Mouse (Mus musculus) heart, embryonic 10.5 days (tissue): ENCODE results near the gene Slc26a1. TPM values are rescaled to one million over a fixed set of nuclear protein-coding genes. Genes with fewer than 3 reads are reported as not detected.

ENCODE experiments used
- DNase-seq: peaks from one replicate; pipeline ENCODE4 v3.0.0-alpha.2; 2017; ENCODE audit warnings: low spot score
- H3K27ac ChIP-seq: fragments of 300-500 bp; sonication (generic); 2 replicates; pipeline ENCODE4 v1.5.1; 2016; ENCODE audit warnings: mild to moderate bottlenecking
- H3K27me3 ChIP-seq: fragments of 300-500 bp; sonication (generic); 2 replicates; pipeline ENCODE4 v1.6.1; 2016; ENCODE audit warnings: mild to moderate bottlenecking; ENCODE audit not compliant: poor library complexity, insufficient read depth, severe bottlenecking
- H3K36me3 ChIP-seq: fragments of 300-500 bp; sonication (generic); 2 replicates; pipeline ENCODE4 v1.6.1; 2016; ENCODE audit warnings: mild to moderate bottlenecking, moderate library complexity
- H3K4me1 ChIP-seq: fragments of 300-500 bp; sonication (generic); 2 replicates; pipeline ENCODE4 v1.6.1; 2016; ENCODE audit warnings: mild to moderate bottlenecking
- H3K4me3 ChIP-seq: fragments of 300-500 bp; sonication (generic); 2 replicates; pipeline ENCODE4 v1.5.1; 2016; ENCODE audit warnings: mild to moderate bottlenecking, moderate library complexity
- H3K9me3 ChIP-seq: fragments of 300-500 bp; sonication (generic); 2 replicates; pipeline ENCODE4 v1.6.1; 2016; ENCODE audit warnings: mild to moderate bottlenecking, moderate library complexity
- WGBS: fragments of 180-500 bp; shearing (Covaris S2); methylation state at CpG from one replicate; pipeline ENCODE4 v1.1.7; 2016; 5-methylcytosine and 5-hydroxymethylcytosine counted together
- polyA plus RNA-seq: library from polyadenylated mRNA; unstranded; fragments of >200 nt; fragmentation: Nextera tagmentation; extraction: Ambion mirVana; gene quantifications from 2 replicates; pipeline ENCODE4 v1.2.1, GENCODE M21; 2016

The Slc26a1 gene
- 0.58 and 0.85 TPM in 2 replicates for polyA plus RNA-seq

GRCm38 (mm10) chr5:108675251-108675816 is at the start of gene Slc26a1:
Gene Slc26a1, minus strand, starts transcription at chr5:108675569.
- DNase-seq = no peak
- Histone ChIP-seq H3K27me3 (no peaks in the 10 kb centered on the region), H3K27ac (peak within 1 kb of the TSS; percentile 88; the same call in 1 of the 2 replicates), H3K4me3 (no peak within 1 kb of the TSS), H3K4me1 (peaks cover 25% of the 10 kb centered on the region), H3K9me3 (no peaks in the 10 kb centered on the region), H3K36me3 (peaks cover 28% of the 10 kb centered on the region)
- 78% methylated on average over 9 of the region's 9 CpGs for WGBS

- no peaks in the 10 kb centered on the region for H3K36me3 ChIP-seq
- no peaks in the 10 kb centered on the region for H3K27me3 ChIP-seq
- no peak for DNase-seq
- no peak overlapping the region for H3K4me3 ChIP-seq
- no peaks in the 10 kb centered on the region for H3K9me3 ChIP-seq
- H3K27ac ChIP-seq = no peak overlapping the region
- 42% methylated on average over 2 of the region's 2 CpGs for WGBS
- peaks cover 9% of the 10 kb centered on the region; the same call in 1 of the 2 replicates for H3K4me1 ChIP-seq
Measured at GRCm38 (mm10) chr5:108724006-108724405, 48.6 kb upstream of the Slc26a1 start.

- H3K36me3 ChIP-seq = no peaks in the 10 kb centered on the region
- H3K9me3 ChIP-seq = no peaks in the 10 kb centered on the region
- WGBS = 48% methylated on average over 7 of the region's 7 CpGs
- no peak for DNase-seq
- no peak overlapping the region for H3K4me3 ChIP-seq
- H3K4me1 ChIP-seq = peaks cover 24% of the 10 kb centered on the region
- no peak overlapping the region for H3K27ac ChIP-seq
- no peaks in the 10 kb centered on the region for H3K27me3 ChIP-seq
Measured at GRCm38 (mm10) chr5:108719761-108720160, 44.4 kb upstream of the Slc26a1 start.

- DNase-seq = no peak
- Histone ChIP-seq H3K36me3 (no peaks in the 10 kb centered on the region), H3K4me1 (peaks cover 33% of the 10 kb centered on the region), H3K27me3 (no peaks in the 10 kb centered on the region), H3K9me3 (no peaks in the 10 kb centered on the region), H3K27ac (peak overlapping the region; percentile 12), H3K4me3 (no peak overlapping the region)
- WGBS = 39% methylated on average over 4 of the region's 4 CpGs
Measured at GRCm38 (mm10) chr5:108718051-108718450, 42.7 kb upstream of the Slc26a1 start.

GRCm38 (mm10) chr5:108715974-108716373 is 40.6 kb upstream of the Slc26a1 start:
- no peak for DNase-seq
- Histone ChIP-seq H3K4me3 (no peak overlapping the region), H3K9me3 (no peaks in the 10 kb centered on the region), H3K36me3 (no peaks in the 10 kb centered on the region), H3K27me3 (no peaks in the 10 kb centered on the region), H3K4me1 (peaks cover 33% of the 10 kb centered on the region), H3K27ac (no peak overlapping the region)
- 79% methylated on average over 1 of the region's 1 CpGs for WGBS

- Histone ChIP-seq H3K4me1 (peaks cover 29% of the 10 kb centered on the region), H3K4me3 (no peak overlapping the region), H3K27ac (peak overlapping the region; percentile 52; the same call in 1 of the 2 replicates), H3K9me3 (no peaks in the 10 kb centered on the region), H3K36me3 (no peaks in the 10 kb centered on the region), H3K27me3 (no peaks in the 10 kb centered on the region)
- 54% methylated on average over 6 of the region's 6 CpGs for WGBS
- DNase-seq = no peak
Measured at GRCm38 (mm10) chr5:108714149-108714548, 38.8 kb upstream of the Slc26a1 start.

GRCm38 (mm10) chr5:108713691-108714090 is 38.3 kb upstream of the Slc26a1 start:
- Histone ChIP-seq H3K4me3 (no peak overlapping the region), H3K36me3 (no peaks in the 10 kb centered on the region), H3K9me3 (no peaks in the 10 kb centered on the region), H3K27ac (peak overlapping the region; percentile 52; the same call in 1 of the 2 replicates), H3K4me1 (peaks cover 29% of the 10 kb centered on the region), H3K27me3 (no peaks in the 10 kb centered on the region)
- no peak for DNase-seq

GRCm38 (mm10) chr5:108713096-108713495 is 37.7 kb upstream of the Slc26a1 start:
- H3K36me3 ChIP-seq = 0 out of 2 replicates have a peak, but pooled peaks cover 5% of the 10 kb centered on the region
- no peak overlapping the region for H3K27ac ChIP-seq
- DNase-seq = no peak
- H3K4me1 ChIP-seq = peaks cover 27% of the 10 kb centered on the region
- H3K4me3 ChIP-seq = no peak overlapping the region
- H3K27me3 ChIP-seq = no peaks in the 10 kb centered on the region
- H3K9me3 ChIP-seq = no peaks in the 10 kb centered on the region
- 81% methylated on average over 2 of the region's 2 CpGs for WGBS

GRCm38 (mm10) chr5:108711968-108712367 is 36.6 kb upstream of the Slc26a1 start:
- WGBS = 76% methylated on average over 6 of the region's 6 CpGs
- no peak for DNase-seq

GRCm38 (mm10) chr5:108708981-108709731 is 33.8 kb upstream of the Slc26a1 start:
- Histone ChIP-seq H3K4me1 (peaks cover 24% of the 10 kb centered on the region), H3K4me3 (no peak overlapping the region), H3K27me3 (no peaks in the 10 kb centered on the region), H3K27ac (peak overlapping the region; percentile 32; the same call in 1 of the 2 replicates), H3K36me3 (peaks cover 42% of the 10 kb centered on the region), H3K9me3 (no peaks in the 10 kb centered on the region)
- WGBS = 36% methylated on average over 6 of the region's 6 CpGs
- DNase-seq = peak; percentile 90

More at GRCm38 (mm10) chr5:108711968-108712367, 36.6 kb upstream of the Slc26a1 start:
- Histone ChIP-seq H3K4me3 (no peak overlapping the region), H3K27me3 (no peaks in the 10 kb centered on the region), H3K9me3 (no peaks in the 10 kb centered on the region), H3K4me1 (peaks cover 21% of the 10 kb centered on the region), H3K27ac (no peak overlapping the region), H3K36me3 (peaks cover 14% of the 10 kb centered on the region; the same call in 1 of the 2 replicates)

GRCm38 (mm10) chr5:108708419-108708818 is 33.0 kb upstream of the Slc26a1 start:
- Histone ChIP-seq H3K27ac (peak overlapping the region; percentile 32; the same call in 1 of the 2 replicates), H3K27me3 (no peaks in the 10 kb centered on the region), H3K4me1 (peaks cover 26% of the 10 kb centered on the region), H3K4me3 (no peak overlapping the region), H3K36me3 (peaks cover 42% of the 10 kb centered on the region), H3K9me3 (no peaks in the 10 kb centered on the region)
- 86% methylated on average over 1 of the region's 1 CpGs for WGBS
- DNase-seq = no peak

- H3K27me3 ChIP-seq = no peaks in the 10 kb centered on the region
- H3K27ac ChIP-seq = no peak overlapping the region
- WGBS = 59% methylated on average over 2 of the region's 2 CpGs
- H3K4me3 ChIP-seq = no peak overlapping the region
- H3K36me3 ChIP-seq = peaks cover 48% of the 10 kb centered on the region
- H3K9me3 ChIP-seq = no peaks in the 10 kb centered on the region
- DNase-seq = no peak
- peaks cover 32% of the 10 kb centered on the region for H3K4me1 ChIP-seq
Measured at GRCm38 (mm10) chr5:108707758-108708157, 32.4 kb upstream of the Slc26a1 start.
